Mouse (Mus musculus): ENCODE measurements at regions not wholly inside any gene's neighbourhood (a gene's known extent, or its start where the extent isn't known, plus 50 kb on each side); places are given as distances from the start of the nearest gene placed in this dataset.

GRCm38 (mm10) chr1:72076341-72076740 is 135.8 kb downstream of the Mreg start:
- TF ChIP-seq CTCF (IDR thresholded peaks at IDR 0.05): no peak
- TF ChIP-seq EP300 (IDR thresholded peaks at IDR 0.05; ENCODE audit: insufficient read depth, low read depth, low read length): no peak
- TF ChIP-seq POLR2A (IDR thresholded peaks at IDR 0.05; ENCODE audit: insufficient read depth, low read depth, low read length): no peak
